Mouse (Mus musculus) CH12.LX (cell line): Measurements from ENCODE around the gene Slc12a5. TPM values are rescaled to one million over a fixed set of nuclear protein-coding genes. Genes with fewer than 3 reads are reported as not detected.
A peak's percentile ranks its signal among the peaks of the same experiment; 100 is the strongest.

Experiments used
- DNase-seq: peaks from one replicate; pipeline ENCODE4 v3.0.0-alpha.2; 2013; ENCODE audit errors: extremely low read depth
- H3K27ac ChIP-seq: 2 replicates; pipeline ENCODE4 v1.5.1; 2012; ENCODE audit warnings: low read depth, mild to moderate bottlenecking, control low read depth, moderate library complexity; ENCODE audit not compliant: insufficient read depth
- H3K27me3 ChIP-seq: replicated peaks from 2 replicates; pipeline ENCODE3; 2012; ENCODE audit warnings: inconsistent platforms
- H3K36me3 ChIP-seq, 2 experiments: replicated peaks in 1 of 2; 2 replicates each; pipeline versions ENCODE3 to v1.6.1; 2012; ENCODE audit warnings: inconsistent platforms in 1 of 2, low read length in 1 of 2, mild to moderate bottlenecking in 1 of 2, mixed read lengths in 1 of 2, moderate library complexity in 1 of 2; ENCODE audit not compliant: control insufficient read depth in 1 of 2, insufficient read depth in 1 of 2
- H3K4me1 ChIP-seq, 2 experiments: 2 replicates each; pipeline ENCODE4 v1.6.1; 2012; ENCODE audit warnings: inconsistent platforms in 1 of 2, moderate library complexity in 1 of 2; ENCODE audit not compliant: insufficient read depth in 2 of 2, control insufficient read depth in 1 of 2
- H3K4me2 ChIP-seq: 2 replicates; pipeline ENCODE4 v1.6.1; 2012; ENCODE audit warnings: low read depth, mild to moderate bottlenecking, control low read depth; ENCODE audit not compliant: poor library complexity, insufficient read depth, severe bottlenecking
- H3K4me3 ChIP-seq, 3 experiments: fragments of 150-350 bp in 1 of 3; sonication (generic) in 1 of 3; replicated peaks in 1 of 3; 2 replicates each; pipeline versions ENCODE3 to v1.5.1; 2011 to 2012; ENCODE audit warnings: low read depth in 2 of 3, low read length in 2 of 3, mild to moderate bottlenecking in 2 of 3, moderate library complexity in 2 of 3, control low read depth in 1 of 3, improper control_type of control experiment in 1 of 3, inconsistent platforms in 1 of 3, mixed read lengths in 1 of 3; ENCODE audit not compliant: poor library complexity in 1 of 3
- H3K79me2 ChIP-seq: replicated peaks from 2 replicates; pipeline ENCODE4 v1.6.1; 2012; ENCODE audit warnings: mild to moderate bottlenecking, moderate library complexity; ENCODE audit not compliant: control insufficient read depth, poor library complexity, insufficient read depth, severe bottlenecking; ENCODE audit errors: extremely low read depth
- H3K9ac ChIP-seq: 2 replicates; pipeline ENCODE4 v1.6.1; 2012; ENCODE audit warnings: low read depth, mild to moderate bottlenecking, control low read depth, moderate library complexity; ENCODE audit not compliant: insufficient read depth
- H3K9me3 ChIP-seq: replicated peaks from 2 replicates; pipeline ENCODE3; 2012; ENCODE audit warnings: low read length, inconsistent platforms, mixed read lengths
- BHLHE40 ChIP-seq: IDR thresholded peaks from 2 replicates; pipeline ENCODE4 v1.6.1; 2011; ENCODE audit warnings: mild to moderate bottlenecking, low read depth, low read length, improper control_type of control experiment
- CHD2 ChIP-seq: IDR thresholded peaks from 2 replicates; pipeline ENCODE4 v1.6.1; 2011; ENCODE audit warnings: low read length, improper control_type of control experiment
- ELF1 ChIP-seq: IDR thresholded peaks from 2 replicates; pipeline ENCODE4 v1.6.1; 2014; ENCODE audit warnings: low read depth, mild to moderate bottlenecking, inconsistent platforms, low read length, improper control_type of control experiment
- GABPA ChIP-seq: IDR thresholded peaks from 2 replicates; pipeline ENCODE4 v1.6.1; 2012; ENCODE audit warnings: low read depth, low read length, improper control_type of control experiment, inconsistent platforms; ENCODE audit not compliant: insufficient replicate concordance
- IRF4 ChIP-seq: IDR thresholded peaks from 2 replicates; pipeline ENCODE4 v1.6.1; 2014; ENCODE audit warnings: low read depth, mild to moderate bottlenecking, inconsistent platforms, low read length, improper control_type of control experiment
- JUND ChIP-seq: conservative IDR thresholded peaks from 2 replicates; pipeline ENCODE4 v1.6.1; 2011; ENCODE audit warnings: low read depth, low read length, improper control_type of control experiment
- KAT2A ChIP-seq: IDR thresholded peaks from 2 replicates; pipeline ENCODE4 v1.6.1; 2012; ENCODE audit warnings: low read length, improper control_type of control experiment, inconsistent platforms; ENCODE audit not compliant: insufficient replicate concordance
- MAFK ChIP-seq: IDR thresholded peaks from 2 replicates; pipeline ENCODE4 v1.6.1; 2011; ENCODE audit warnings: low read length, improper control_type of control experiment; ENCODE audit not compliant: insufficient replicate concordance
- MAX ChIP-seq: IDR thresholded peaks from 2 replicates; pipeline ENCODE4 v1.6.1; 2011; ENCODE audit warnings: low read length, improper control_type of control experiment
- MAZ ChIP-seq: IDR thresholded peaks from 2 replicates; pipeline ENCODE4 v1.6.1; 2012; ENCODE audit warnings: low read depth, mild to moderate bottlenecking, inconsistent platforms, low read length, improper control_type of control experiment, moderate library complexity
- MXI1 ChIP-seq: IDR thresholded peaks from 2 replicates; pipeline ENCODE4 v1.6.1; 2011; ENCODE audit warnings: mild to moderate bottlenecking, low read depth, low read length, improper control_type of control experiment
- NELFE ChIP-seq: IDR thresholded peaks from 2 replicates; pipeline ENCODE4 v1.6.1; 2011; ENCODE audit warnings: low read depth, low read length, improper control_type of control experiment
- POLR2A ChIP-seq: IDR thresholded peaks from 2 replicates; pipeline ENCODE4 v1.6.1; 2011; ENCODE audit warnings: low read depth, mild to moderate bottlenecking, improper control_type of control experiment, low read length
- RAD21 ChIP-seq: IDR thresholded peaks from 2 replicates; pipeline ENCODE4 v1.6.1; 2011; ENCODE audit warnings: low read depth, mild to moderate bottlenecking, low read length, improper control_type of control experiment, moderate library complexity
- SIN3A ChIP-seq: IDR thresholded peaks from 2 replicates; pipeline ENCODE4 v1.6.1; 2012; ENCODE audit warnings: low read length, improper control_type of control experiment, inconsistent platforms
- USF1 ChIP-seq: IDR thresholded peaks from 2 replicates; pipeline ENCODE4 v1.6.1; 2014; ENCODE audit warnings: low read depth, mild to moderate bottlenecking, inconsistent platforms, low read length, improper control_type of control experiment
- ZKSCAN1 ChIP-seq: IDR thresholded peaks from 2 replicates; pipeline ENCODE4 v1.6.1; 2012; ENCODE audit warnings: low read depth, inconsistent platforms, low read length, improper control_type of control experiment, borderline replicate concordance
- ZMIZ1 ChIP-seq: IDR thresholded peaks from 2 replicates; pipeline ENCODE4 v1.6.1; 2012; ENCODE audit warnings: low read depth, mild to moderate bottlenecking, inconsistent platforms, low read length, improper control_type of control experiment
- ZNF384 ChIP-seq: IDR thresholded peaks from 2 replicates; pipeline ENCODE4 v1.6.1; 2012; ENCODE audit warnings: low read depth, low read length, improper control_type of control experiment, inconsistent platforms
- dilution Hi-C: fragments of 300-500 bp; cut with MboI; formaldehyde crosslinking; loops from 2 replicates; pipeline ENCODE4 v1.14.3; 2020; ENCODE audit warnings: low sequenced_read_pairs; ENCODE audit not compliant: extremely low pct_unique_long_range_greater_than_20kb, extremely low pct_ligation_motif_present
- in situ Hi-C: fragments of 300-500 bp; cut with MboI; formaldehyde crosslinking; loops from 3 replicates; pipeline ENCODE4 v1.14.3; 2019; ENCODE audit warnings: low sequenced_read_pairs, low pct_ligation_motif_present, low pct_unique_long_range_greater_than_20kb, mixed read lengths
- polyA plus RNA-seq: library from polyadenylated mRNA; unstranded; fragments of >175 nt; gene quantifications from 2 replicates; pipeline ENCODE4 v1.2.1, GENCODE M21; 2012; ENCODE audit warnings: low read depth; ENCODE audit not compliant: insufficient read length
- total RNA-seq, 2 experiments: library from RNA; depleted of rRNA; stranded (reverse); fragments of 300-350 nt in 1 of 2; fragments of >200 nt in 1 of 2; gene quantifications; 2 replicates each; pipeline ENCODE4 v1.2.3; 2012 to 2014

Slc12a5 gene
- total and polyA plus RNA-seq, 3 experiments = 0.05 to 0.83 (median 0.30) TPM

- TF ChIP-seq MAFK = peak; percentile 93
- no peak for TF ChIP-seq NELFE
- no peak for TF ChIP-seq IRF4
- H3K27me3 ChIP-seq = peaks cover 31% of the 10 kb centered on the region
- H3K79me2 ChIP-seq = no peaks in the 10 kb centered on the region
- H3K4me2 ChIP-seq = no peak overlapping the region
- no peak overlapping the region for H3K4me3 ChIP-seq
- H3K9me3 ChIP-seq = no peaks in the 10 kb centered on the region
- H3K9ac ChIP-seq = no peak overlapping the region
- dilution Hi-C loops (no loop called here), in situ Hi-C loops (no loop called here)
- H3K36me3 ChIP-seq = no peaks in the 10 kb centered on the region
- H3K4me1 ChIP-seq = no peaks in the 10 kb centered on the region
- no peak for DNase-seq
- H3K27ac ChIP-seq = no peak overlapping the region
These were observed 27.1 kb upstream of the Slc12a5 start for GRCm38 (mm10) chr2:164933534-164933933.

- Histone ChIP-seq H3K4me3 (no peak overlapping the region), H3K79me2 (no peaks in the 10 kb centered on the region), H3K9me3 (no peaks in the 10 kb centered on the region), H3K4me1 (peaks cover 0 to 4% of the 10 kb centered on the region in 2 experiments; a peak in 1 of 4 replicates), H3K4me2 (no peak overlapping the region), H3K27ac (no peak overlapping the region), H3K36me3 (no peaks in the 10 kb centered on the region), H3K27me3 (peaks cover 31% of the 10 kb centered on the region), H3K9ac (no peak overlapping the region)
- no peak for DNase-seq
- in situ Hi-C loops (no loop called here), dilution Hi-C loops (no loop called here)
- TF ChIP-seq CHD2 (no peak), ZKSCAN1 (no peak), ZNF384 (no peak), KAT2A (no peak)
These were observed 24.6 kb upstream of the Slc12a5 start for GRCm38 (mm10) chr2:164935991-164936390.

- Histone ChIP-seq H3K4me2 (peak overlapping the region; percentile 41), H3K36me3 (no peaks in the 10 kb centered on the region), H3K9ac (no peak overlapping the region), H3K9me3 (no peaks in the 10 kb centered on the region), H3K27ac (no peak overlapping the region), H3K4me3 (no peak overlapping the region), H3K79me2 (no peaks in the 10 kb centered on the region), H3K4me1 (peaks cover 3 to 25% of the 10 kb centered on the region in 2 experiments; a peak in 2 of 4 replicates), H3K27me3 (peaks cover 25% of the 10 kb centered on the region)
- in situ Hi-C loops = no loop called here
- no peak for TF ChIP-seq RAD21
- TF ChIP-seq SIN3A = no peak
- no peak for TF ChIP-seq ZNF384
- no peak for TF ChIP-seq MAX
- no peak for TF ChIP-seq POLR2A
- no peak for TF ChIP-seq BHLHE40
- no peak for TF ChIP-seq USF1
- no peak for TF ChIP-seq MAFK
- no peak for TF ChIP-seq MAZ
- TF ChIP-seq MXI1 = no peak
- no peak for TF ChIP-seq ELF1
- no peak for TF ChIP-seq JUND
- TF ChIP-seq ZMIZ1 = no peak
- TF ChIP-seq GABPA = no peak
- no peak for DNase-seq
- dilution Hi-C loops = no loop called here
These were observed 22.2 kb upstream of the Slc12a5 start for GRCm38 (mm10) chr2:164938146-164939091.
